Mouse (Mus musculus) lung, adult 2 months (tissue): ENCODE data around the gene Cbarp.

ENCODE experiments used
- CTCF ChIP-seq: fragments of 200-500 bp; IDR thresholded peaks from 2 replicates; pipeline ENCODE4 v1.5.1; 2011; ENCODE audit warnings: mild to moderate bottlenecking, low read length, control low read depth; ENCODE audit not compliant: insufficient read depth
- POLR2A ChIP-seq: fragments of 200-500 bp; IDR thresholded peaks from 2 replicates; pipeline ENCODE4 v1.6.1; 2011; ENCODE audit warnings: low read depth, mild to moderate bottlenecking, control low read depth, low read length, borderline replicate concordance; ENCODE audit errors: extremely low read depth

- no peak for TF ChIP-seq CTCF
- TF ChIP-seq POLR2A: no peak
Observed at GRCm38 (mm10) chr10:80171760-80172526, 31.3 kb upstream of the Cbarp start.
